ENCODE assay signal across 9 mouse cellular contexts in genomic region chr17:87302014-87302794, GRCm38 (mm10). TPM values are rescaled to one million over a fixed set of nuclear protein-coding genes. Genes with fewer than 3 reads are reported as not detected.
DNase-seq lines count a peak whose midpoint lies in the region; ATAC-seq and TF ChIP-seq lines count a peak whose summit lies in the region.
"Had no signal": no experiment of that assay in that cellular context is flagged by ENCODE, and none has a peak within 500 bp of the region (broad histone marks: within the 10 kb centered on the region; RNA-seq: fewer than 3 reads in every experiment).

No protein-coding gene starts in this region.

- no peak overlapping the region for H3K4me2 ChIP-seq in kidney, embryonic 14.5 days (replicated peaks; ENCODE audit: low read depth, low read length)
- H3K4me2 ChIP-seq: limb, embryonic 15.5 days had no signal

- no peaks in the 10 kb centered on the region for H3K36me3 ChIP-seq in kidney, embryonic 14.5 days (ENCODE audit: control insufficient read depth, insufficient read depth, low read length)
- H3K36me3 ChIP-seq: limb, embryonic 15.5 days had no signal

- no peaks in the 10 kb centered on the region for H3K9me3 ChIP-seq in kidney, embryonic 14.5 days (ENCODE audit: control insufficient read depth, low read length)
- H3K9me3 ChIP-seq: limb, embryonic 15.5 days had no signal

- H3K9ac ChIP-seq in kidney, embryonic 14.5 days (ENCODE audit: low read depth, low read length): no peak overlapping the region
- H3K9ac ChIP-seq: limb, embryonic 15.5 days had no signal

- 72% methylated on average over 13 of the region's 13 CpGs for WGBS in kidney, embryonic 14.5 days

- intact Hi-C loops in heart, postnatal 25 days (cut with DNase I): no loop called here
- intact Hi-C loops in left cerebral cortex, adult 2 months (cut with DNase I): no loop called here

- H3K27me3 ChIP-seq in kidney, embryonic 14.5 days (ENCODE audit: control insufficient read depth, insufficient read depth, low read length): no peaks in the 10 kb centered on the region
- H3K27me3 ChIP-seq: limb, embryonic 15.5 days had no signal

- 0 out of 2 replicates have a peak, but pooled peaks cover 3% of the 10 kb centered on the region for H3K4me1 ChIP-seq in kidney, embryonic 14.5 days (ENCODE audit: control insufficient read depth, insufficient read depth, low read length)

- ATAC-seq in kidney, embryonic 14.5 days (ENCODE audit: low FRiP score, low TSS enrichment): no peak; the same call in 1 of the 2 replicates
- ATAC-seq in megakaryocyte-erythroid progenitor cell, adult 5-6 weeks (replicated peaks; ENCODE audit: low FRiP score, low TSS enrichment, poor library complexity, severe bottlenecking): peak; percentile 76

- no peak for DNase-seq in kidney, postnatal 4 days
- DNase-seq in NIH3T3 (ENCODE audit: low read depth): peak; percentile 83
- DNase-seq in heart, postnatal 25 days (ENCODE audit: low spot score): peak; percentile 37
- no peak for DNase-seq in neural tube, embryonic 10.5 days (ENCODE audit: extremely low spot score, low spot score)
- DNase-seq in left cerebral cortex, adult 2 months (ENCODE audit: extremely low spot score in 1 of 2, low spot score in 2 of 2): no peak
- no peak for DNase-seq in layer of hippocampus, postnatal 25 days (ENCODE audit: extremely low spot score in 1 of 2, low spot score in 1 of 2)

- no peak for TF ChIP-seq CTCF in left cerebral cortex, adult 2 months (IDR thresholded peaks at IDR 0.05)

- peak overlapping the region; percentile 24; the same call in 1 of the 2 replicates for H3K27ac ChIP-seq in kidney, embryonic 14.5 days (ENCODE audit: low read depth, low read length)
- H3K27ac ChIP-seq in left cerebral cortex, adult 2 months: no peak overlapping the region
- H3K27ac ChIP-seq: limb, embryonic 15.5 days had no signal

- no peak overlapping the region for H3K4me3 ChIP-seq in kidney, embryonic 14.5 days (ENCODE audit: low read length)
- no peak overlapping the region for H3K4me3 ChIP-seq in left cerebral cortex, adult 2 months
- H3K4me3 ChIP-seq: limb, embryonic 15.5 days had no signal

RNA-seq across cellular contexts. Expression of gene Ttc7, which starts 19.5 kb away (rescaled TPM):
- polyA plus RNA-seq in kidney, embryonic 14.5 days (2014; fragmentation: Nextera tagmentation; extraction: Ambion mirVana): 4.0 and 5.7 TPM in 2 replicates
- 10 to 100 TPM; 10.4 to 13.0 TPM for total RNA-seq in heart, postnatal 25 days (2021)
- 56.9 and 94.9 TPM in 2 replicates for total RNA-seq in megakaryocyte-erythroid progenitor cell, adult 5-6 weeks (2014; fragmentation: Nextera tagmentation)
- total RNA-seq in megakaryocyte-erythroid progenitor cell, adult 5-6 weeks (2017): 34.2 and 49.5 TPM in 2 replicates
- total RNA-seq in left cerebral cortex, adult 2 months (2021): 10 to 100 TPM; 11.8 to 13.2 TPM
- total RNA-seq in layer of hippocampus, postnatal 25 days (2021): 1 to 10 TPM; 5.1 to 8.1 TPM

RNA-seq across cellular contexts. Expression of gene Mcfd2, which starts 36.5 kb away (rescaled TPM):
- polyA plus RNA-seq in kidney, embryonic 14.5 days (2014; fragmentation: Nextera tagmentation; extraction: Ambion mirVana): 82.6 and 104 TPM in 2 replicates
- 10 to 100 TPM; 41.8 to 46.4 TPM for total RNA-seq in heart, postnatal 25 days (2021)
- 17.7 and 24.5 TPM in 2 replicates for total RNA-seq in megakaryocyte-erythroid progenitor cell, adult 5-6 weeks (2014; fragmentation: Nextera tagmentation)
- 39.8 and 44.6 TPM in 2 replicates for total RNA-seq in megakaryocyte-erythroid progenitor cell, adult 5-6 weeks (2017)
- total RNA-seq in left cerebral cortex, adult 2 months (2021): 10 to 100 TPM; 56.6 to 60.0 TPM
- 10 to 100 TPM; 51.0 to 53.2 TPM for total RNA-seq in layer of hippocampus, postnatal 25 days (2021)

Comparison
In these comparisons a context has a peak if more than half of its experiments do, and no peak if none do; other contexts are left out.
1. DNase-seq: peak in NIH3T3 (single experiment) and heart, postnatal 25 days (single experiment); none in kidney, postnatal 4 days (0 of 2), neural tube, embryonic 10.5 days (single experiment), left cerebral cortex, adult 2 months (0 of 2) and layer of hippocampus, postnatal 25 days (0 of 2).